Mouse (Mus musculus) lung, embryonic 14.5 days (tissue): Measurements from ENCODE around the gene Celf2. TPM values are rescaled to one million over a fixed set of nuclear protein-coding genes. Genes with fewer than 3 reads are reported as not detected.

ENCODE experiments used
- ATAC-seq: fragments of 200-750 bp; cut with Nextera tagmentation; 2 replicates; pipeline ENCODE4 v1.8.0; 2017; ENCODE audit warnings: mild to moderate bottlenecking, moderate TSS enrichment, moderate library complexity; ENCODE audit not compliant: insufficient read depth
- DNase-seq: peaks from one replicate; pipeline ENCODE4 v3.0.0-alpha.2; 2015
- H3K27ac ChIP-seq: fragments of 300-500 bp; sonication (generic); 2 replicates; pipeline ENCODE4 v1.5.1; 2014; ENCODE audit warnings: low read depth, mild to moderate bottlenecking, moderate library complexity
- H3K27me3 ChIP-seq: fragments of 300-500 bp; sonication (generic); 2 replicates; pipeline ENCODE4 v1.6.1; 2014; ENCODE audit warnings: low read length, control low read depth; ENCODE audit not compliant: insufficient read depth
- H3K36me3 ChIP-seq: fragments of 300-500 bp; sonication (generic); 2 replicates; pipeline ENCODE4 v1.6.1; 2014; ENCODE audit warnings: control low read depth; ENCODE audit not compliant: insufficient read depth
- H3K4me1 ChIP-seq: fragments of 300-500 bp; sonication (generic); 2 replicates; pipeline ENCODE4 v1.6.1; 2014; ENCODE audit warnings: antibody characterized with exemption, control low read depth; ENCODE audit not compliant: insufficient read depth
- H3K4me2 ChIP-seq: fragments of 300-500 bp; sonication (generic); 2 replicates; pipeline ENCODE4 v1.6.1; 2014; ENCODE audit warnings: mild to moderate bottlenecking
- H3K4me3 ChIP-seq: fragments of 300-500 bp; sonication (generic); 2 replicates; pipeline ENCODE4 v1.5.1; 2014; ENCODE audit warnings: low read depth, low read length
- H3K9ac ChIP-seq: fragments of 300-500 bp; sonication (generic); 2 replicates; pipeline ENCODE4 v1.6.1; 2014
- H3K9me3 ChIP-seq: fragments of 300-500 bp; sonication (generic); 2 replicates; pipeline ENCODE4 v1.6.1; 2016; ENCODE audit warnings: low read depth, low read length, control low read depth
- CTCF ChIP-seq: IDR thresholded peaks from 2 replicates; pipeline ENCODE4 v1.5.1; 2016; ENCODE audit warnings: antibody characterized with exemption, low read depth
- WGBS: fragments of 180-500 bp; shearing (Covaris S2); extraction: QIAGEN DNeasy Blood & Tissue Kit; methylation state at CpG from one replicate; pipeline ENCODE4 v1.1.7; 2014; 5-methylcytosine and 5-hydroxymethylcytosine counted together
- polyA plus RNA-seq: library from polyadenylated mRNA; unstranded; fragments of >200 nt; fragmentation: Nextera tagmentation; extraction: Ambion mirVana; gene quantifications from 2 replicates; pipeline ENCODE4 v1.2.1, GENCODE M21; 2014

Celf2 gene
- polyA plus RNA-seq, 1 experiment from 2014 or later = 92.3 TPM

- Histone ChIP-seq H3K36me3 (no peaks in the 10 kb centered on the region), H3K4me2 (no peak overlapping the region), H3K4me1 (no peaks in the 10 kb centered on the region), H3K4me3 (no peak overlapping the region), H3K27me3 (no peaks in the 10 kb centered on the region), H3K9me3 (no peaks in the 10 kb centered on the region), H3K27ac (no peak overlapping the region), H3K9ac (no peak overlapping the region)
- WGBS = 68% methylated on average over 13 of the region's 13 CpGs
- ATAC-seq (no peak), DNase-seq (no peak)
- TF ChIP-seq CTCF = no peak
Measured at GRCm38 (mm10) chr2:6505979-6506811, 1003.2 kb downstream of the Celf2 start.

GRCm38 (mm10) chr2:6505531-6505930 lies 1003.8 kb downstream of the Celf2 start:
- H3K27ac ChIP-seq = no peak overlapping the region
- no peak overlapping the region for H3K4me2 ChIP-seq
- ATAC-seq (no peak), DNase-seq (no peak)
- 84% methylated on average over 12 of the region's 12 CpGs for WGBS
- H3K27me3 ChIP-seq = no peaks in the 10 kb centered on the region
- no peaks in the 10 kb centered on the region for H3K9me3 ChIP-seq
- no peaks in the 10 kb centered on the region for H3K4me1 ChIP-seq
- H3K4me3 ChIP-seq = no peak overlapping the region
- H3K36me3 ChIP-seq = no peaks in the 10 kb centered on the region
- TF ChIP-seq CTCF = no peak
- H3K9ac ChIP-seq = no peak overlapping the region

- Histone ChIP-seq H3K4me1 (no peaks in the 10 kb centered on the region), H3K36me3 (no peaks in the 10 kb centered on the region), H3K27ac (no peak overlapping the region), H3K9ac (no peak overlapping the region), H3K4me3 (no peak overlapping the region), H3K4me2 (no peak overlapping the region), H3K27me3 (no peaks in the 10 kb centered on the region), H3K9me3 (no peaks in the 10 kb centered on the region)
- 71% methylated on average over 12 of the region's 12 CpGs for WGBS
- ATAC-seq = no peak
- no peak for DNase-seq
- no peak for TF ChIP-seq CTCF
Measured at GRCm38 (mm10) chr2:6498101-6498500, 1011.3 kb downstream of the Celf2 start.

GRCm38 (mm10) chr2:6497636-6498035 lies 1011.7 kb downstream of the Celf2 start:
- no peaks in the 10 kb centered on the region for H3K27me3 ChIP-seq
- no peak overlapping the region for H3K9ac ChIP-seq
- H3K36me3 ChIP-seq = no peaks in the 10 kb centered on the region
- no peak for TF ChIP-seq CTCF
- DNase-seq (no peak), ATAC-seq (no peak)
- no peak overlapping the region for H3K4me2 ChIP-seq
- no peaks in the 10 kb centered on the region for H3K4me1 ChIP-seq
- no peak overlapping the region for H3K27ac ChIP-seq
- WGBS = 67% methylated on average over 5 of the region's 5 CpGs
- H3K4me3 ChIP-seq = no peak overlapping the region
- H3K9me3 ChIP-seq = no peaks in the 10 kb centered on the region

- ATAC-seq (no peak), DNase-seq (no peak)
- H3K4me1 ChIP-seq = no peaks in the 10 kb centered on the region
- no peaks in the 10 kb centered on the region for H3K27me3 ChIP-seq
- WGBS = 76% methylated on average over 5 of the region's 5 CpGs
- no peak for TF ChIP-seq CTCF
- H3K9ac ChIP-seq = no peak overlapping the region
- H3K4me2 ChIP-seq = no peak overlapping the region
- H3K27ac ChIP-seq = no peak overlapping the region
- H3K4me3 ChIP-seq = no peak overlapping the region
- H3K36me3 ChIP-seq = no peaks in the 10 kb centered on the region
- H3K9me3 ChIP-seq = no peaks in the 10 kb centered on the region
Measured at GRCm38 (mm10) chr2:6493886-6494285, 1015.5 kb downstream of the Celf2 start.

- 78% methylated on average over 4 of the region's 4 CpGs for WGBS
- DNase-seq (no peak), ATAC-seq (no peak)
- H3K4me2 ChIP-seq = no peak overlapping the region
- no peaks in the 10 kb centered on the region for H3K36me3 ChIP-seq
- no peak overlapping the region for H3K4me3 ChIP-seq
- TF ChIP-seq CTCF = peak; percentile 39
- H3K27ac ChIP-seq = no peak overlapping the region
- no peaks in the 10 kb centered on the region for H3K4me1 ChIP-seq
- H3K27me3 ChIP-seq = no peaks in the 10 kb centered on the region
- no peak overlapping the region for H3K9ac ChIP-seq
- no peaks in the 10 kb centered on the region for H3K9me3 ChIP-seq
Measured at GRCm38 (mm10) chr2:6490870-6491269, 1018.5 kb downstream of the Celf2 start.

GRCm38 (mm10) chr2:6490076-6490475 lies 1019.3 kb downstream of the Celf2 start:
- no peak overlapping the region for H3K4me2 ChIP-seq
- no peak for TF ChIP-seq CTCF
- no peak overlapping the region for H3K4me3 ChIP-seq
- no peak overlapping the region for H3K9ac ChIP-seq
- H3K36me3 ChIP-seq = no peaks in the 10 kb centered on the region
- no peaks in the 10 kb centered on the region for H3K4me1 ChIP-seq
- no peak overlapping the region for H3K27ac ChIP-seq
- DNase-seq = no peak
- H3K9me3 ChIP-seq = no peaks in the 10 kb centered on the region
- no peaks in the 10 kb centered on the region for H3K27me3 ChIP-seq
- WGBS = 84% methylated on average over 6 of the region's 6 CpGs
- ATAC-seq = no peak
